Mouse (Mus musculus) heart, postnatal 0 days (tissue): ENCODE data around the gene Plxna2. TPM values are rescaled to one million over a fixed set of nuclear protein-coding genes. Genes with fewer than 3 reads are reported as not detected.

Source experiments
- ATAC-seq: fragments of 200-750 bp; cut with Nextera tagmentation; 2 replicates; pipeline ENCODE4 v1.8.0; 2017; ENCODE audit warnings: low read depth, moderate number of reproducible peaks, moderate library complexity; ENCODE audit not compliant: insufficient read depth
- DNase-seq: peaks from one replicate; pipeline ENCODE4 v3.0.0-alpha.2; 2016; ENCODE audit warnings: low spot score
- H3K27ac ChIP-seq: fragments of 300-500 bp; sonication (generic); 2 replicates; pipeline ENCODE4 v1.5.1; 2014; ENCODE audit warnings: low read depth, mild to moderate bottlenecking
- H3K27me3 ChIP-seq: fragments of 300-500 bp; sonication (generic); 2 replicates; pipeline ENCODE4 v1.6.1; 2014; ENCODE audit warnings: low read length, mixed read lengths; ENCODE audit not compliant: control insufficient read depth, insufficient read depth
- H3K36me3 ChIP-seq: fragments of 300-500 bp; sonication (generic); replicated peaks from 2 replicates; pipeline ENCODE4 v1.6.1; 2014; ENCODE audit warnings: low read length, mixed read lengths; ENCODE audit not compliant: control insufficient read depth, insufficient read depth
- H3K4me1 ChIP-seq: fragments of 300-500 bp; sonication (generic); 2 replicates; pipeline ENCODE4 v1.6.1; 2014; ENCODE audit warnings: antibody characterized with exemption; ENCODE audit not compliant: control insufficient read depth, insufficient read depth
- H3K4me2 ChIP-seq: fragments of 300-500 bp; sonication (generic); 2 replicates; pipeline ENCODE4 v1.6.1; 2014; ENCODE audit warnings: low read depth, mild to moderate bottlenecking, low read length, moderate library complexity
- H3K4me3 ChIP-seq: fragments of 300-500 bp; sonication (generic); 2 replicates; pipeline ENCODE4 v1.5.1; 2014; ENCODE audit warnings: low read depth, low read length
- H3K9ac ChIP-seq: fragments of 300-500 bp; sonication (generic); replicated peaks from 2 replicates; pipeline ENCODE4 v1.6.1; 2014; ENCODE audit warnings: low read depth, low read length, mixed read lengths
- H3K9me3 ChIP-seq: fragments of 300-500 bp; sonication (generic); replicated peaks from 2 replicates; pipeline ENCODE4 v1.6.1; 2016; ENCODE audit warnings: low read length; ENCODE audit not compliant: control insufficient read depth
- CTCF ChIP-seq: IDR thresholded peaks from 2 replicates; pipeline ENCODE4 v1.5.1; 2016; ENCODE audit warnings: antibody characterized with exemption, control low read depth, low read depth
- EP300 ChIP-seq: IDR thresholded peaks from 2 replicates; pipeline ENCODE4 v1.6.1; 2016; ENCODE audit warnings: antibody characterized with exemption, low read depth
- WGBS: fragments of 180-500 bp; shearing (Covaris S2); extraction: QIAGEN DNeasy Blood & Tissue Kit; methylation state at CpG from one replicate; pipeline ENCODE4 v1.1.7; 2014; 5-methylcytosine and 5-hydroxymethylcytosine counted together
- polyA plus RNA-seq: library from polyadenylated mRNA; unstranded; fragments of >200 nt; fragmentation: Nextera tagmentation; extraction: Ambion mirVana; gene quantifications from 2 replicates; pipeline ENCODE4 v1.2.1, GENCODE M21; 2015
- total RNA-seq: library from RNA; depleted of rRNA; stranded (reverse); fragments of >200 nt; gene quantifications from 2 replicates; pipeline ENCODE4 v1.2.3, GENCODE M21; 2014; ENCODE audit warnings: low replicate concordance

The Plxna2 gene
- total and polyA plus RNA-seq, 2 experiments from 2014 or later: 4.0 to 14.4 TPM

DNA sequence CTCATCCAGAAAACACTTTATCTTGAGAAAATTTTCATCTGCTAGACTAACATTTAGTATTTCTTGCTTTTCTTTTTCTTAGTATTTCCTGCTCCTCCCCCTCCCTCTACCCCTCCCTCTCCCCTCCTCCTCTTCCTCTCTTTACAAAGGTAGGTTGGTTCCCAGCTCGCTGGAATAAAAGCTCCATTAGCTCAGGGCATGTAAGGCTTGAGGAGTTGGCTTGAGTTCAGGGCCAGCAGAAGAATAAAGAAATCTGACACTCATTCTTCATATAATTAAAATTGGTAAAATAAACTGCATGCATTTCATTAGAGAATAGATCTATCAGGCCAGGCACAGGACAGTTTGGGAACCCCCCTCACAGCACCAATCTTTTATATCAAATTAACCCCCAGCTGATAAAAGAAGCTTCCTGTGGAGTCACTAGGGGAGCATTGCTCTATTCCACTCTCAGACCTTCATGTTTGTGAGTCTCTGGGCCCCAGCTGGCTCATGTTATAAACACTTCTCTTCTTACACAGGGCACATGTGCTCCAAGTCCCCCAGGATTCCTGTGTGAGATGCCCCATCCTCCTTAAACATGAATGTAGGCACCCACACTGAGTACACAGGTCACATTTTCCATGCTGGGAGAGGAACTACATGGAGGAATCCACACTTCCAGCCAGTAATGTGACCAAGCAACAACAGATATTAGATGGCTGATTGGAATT, 29.9 kb upstream of the Plxna2 start:
- no peaks in the 10 kb centered on the region for H3K27me3 ChIP-seq
- no peak overlapping the region for H3K4me3 ChIP-seq
- no peak overlapping the region for H3K27ac ChIP-seq
- H3K4me2 ChIP-seq: no peak overlapping the region
- H3K36me3 ChIP-seq: no peaks in the 10 kb centered on the region
- WGBS: 10% methylated on average over 1 of the region's 1 CpGs
- peaks cover 22% of the 10 kb centered on the region; the same call in 1 of the 2 replicates for H3K4me1 ChIP-seq
- H3K9ac ChIP-seq: no peak overlapping the region
- TF ChIP-seq CTCF: no peak
- no peak for TF ChIP-seq EP300
- DNase-seq (no peak), ATAC-seq (no peak)
- no peaks in the 10 kb centered on the region for H3K9me3 ChIP-seq

DNA sequence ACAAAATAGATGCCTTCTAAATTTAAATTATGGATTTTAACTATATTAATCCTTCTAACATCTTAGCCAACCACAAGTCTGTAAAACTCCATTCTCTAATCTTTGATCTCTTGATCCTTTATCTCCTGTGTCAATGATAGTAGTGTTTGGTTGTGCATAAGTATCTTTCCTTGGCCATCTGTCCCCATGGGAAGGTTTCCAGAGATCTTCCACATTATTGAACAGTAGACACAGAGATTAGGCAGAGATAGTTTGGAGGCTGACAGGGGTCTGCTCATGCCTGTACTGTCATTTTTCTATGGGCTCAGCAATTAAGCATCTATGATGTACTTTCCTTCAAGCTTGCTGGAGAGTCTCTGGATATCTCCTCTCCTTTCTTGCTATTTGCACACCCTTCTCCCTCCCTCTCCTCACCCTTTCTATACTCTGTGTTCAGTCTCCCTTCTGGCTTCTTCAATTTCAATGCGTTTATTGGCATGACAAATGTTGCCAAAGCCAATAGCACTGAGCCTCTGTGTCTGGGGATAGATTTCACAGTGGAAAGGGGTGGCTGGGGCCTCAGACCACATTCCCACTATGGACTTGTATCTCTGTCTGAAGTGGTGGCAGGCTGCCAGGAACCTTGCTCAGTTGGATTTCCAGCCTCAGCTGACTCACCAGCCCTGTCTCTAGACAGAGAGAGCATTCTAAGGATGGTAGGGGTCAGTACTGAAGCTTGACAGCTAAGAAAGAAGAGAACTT, 29.1 kb upstream of the Plxna2 start:
- no peak overlapping the region for H3K4me2 ChIP-seq
- ATAC-seq: peak; percentile 62
- H3K27ac ChIP-seq: no peak overlapping the region
- peaks cover 22% of the 10 kb centered on the region; the same call in 1 of the 2 replicates for H3K4me1 ChIP-seq
- 16% methylated on average over 1 of the region's 1 CpGs for WGBS
- peak; percentile 59 for DNase-seq
- H3K36me3 ChIP-seq: no peaks in the 10 kb centered on the region
- no peaks in the 10 kb centered on the region for H3K27me3 ChIP-seq
- no peak for TF ChIP-seq CTCF
- TF ChIP-seq EP300: no peak
- no peak overlapping the region for H3K9ac ChIP-seq
- H3K4me3 ChIP-seq: no peak overlapping the region
- no peaks in the 10 kb centered on the region for H3K9me3 ChIP-seq

DNA sequence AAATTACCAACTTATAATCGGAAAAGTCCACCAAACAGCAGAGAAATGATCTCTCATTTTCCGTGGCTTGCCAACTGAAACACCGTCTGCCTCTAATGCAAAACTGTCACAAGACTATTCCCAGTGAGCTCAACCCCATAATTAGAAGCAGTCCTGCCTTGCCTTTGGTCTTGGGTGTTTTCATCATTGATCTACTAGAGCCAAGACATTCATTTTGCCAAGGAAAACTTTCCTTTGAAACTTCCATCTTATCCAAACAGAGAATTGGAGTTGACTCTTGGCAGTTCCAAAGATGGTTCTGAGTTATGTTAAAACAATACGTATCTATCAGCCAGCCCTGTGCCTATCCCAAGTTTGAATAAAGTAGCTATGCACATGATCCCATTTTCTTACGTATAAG, 24.9 kb upstream of the Plxna2 start:
- H3K4me1 ChIP-seq: peaks cover 11% of the 10 kb centered on the region; the same call in 1 of the 2 replicates
- H3K4me3 ChIP-seq: no peak overlapping the region
- no peaks in the 10 kb centered on the region for H3K9me3 ChIP-seq
- TF ChIP-seq CTCF: no peak
- TF ChIP-seq EP300: no peak
- H3K36me3 ChIP-seq: no peaks in the 10 kb centered on the region
- no peak overlapping the region for H3K27ac ChIP-seq
- ATAC-seq (no peak), DNase-seq (no peak)
- no peak overlapping the region for H3K9ac ChIP-seq
- 72% methylated on average over 5 of the region's 5 CpGs for WGBS
- no peak overlapping the region for H3K4me2 ChIP-seq
- no peaks in the 10 kb centered on the region for H3K27me3 ChIP-seq

DNA sequence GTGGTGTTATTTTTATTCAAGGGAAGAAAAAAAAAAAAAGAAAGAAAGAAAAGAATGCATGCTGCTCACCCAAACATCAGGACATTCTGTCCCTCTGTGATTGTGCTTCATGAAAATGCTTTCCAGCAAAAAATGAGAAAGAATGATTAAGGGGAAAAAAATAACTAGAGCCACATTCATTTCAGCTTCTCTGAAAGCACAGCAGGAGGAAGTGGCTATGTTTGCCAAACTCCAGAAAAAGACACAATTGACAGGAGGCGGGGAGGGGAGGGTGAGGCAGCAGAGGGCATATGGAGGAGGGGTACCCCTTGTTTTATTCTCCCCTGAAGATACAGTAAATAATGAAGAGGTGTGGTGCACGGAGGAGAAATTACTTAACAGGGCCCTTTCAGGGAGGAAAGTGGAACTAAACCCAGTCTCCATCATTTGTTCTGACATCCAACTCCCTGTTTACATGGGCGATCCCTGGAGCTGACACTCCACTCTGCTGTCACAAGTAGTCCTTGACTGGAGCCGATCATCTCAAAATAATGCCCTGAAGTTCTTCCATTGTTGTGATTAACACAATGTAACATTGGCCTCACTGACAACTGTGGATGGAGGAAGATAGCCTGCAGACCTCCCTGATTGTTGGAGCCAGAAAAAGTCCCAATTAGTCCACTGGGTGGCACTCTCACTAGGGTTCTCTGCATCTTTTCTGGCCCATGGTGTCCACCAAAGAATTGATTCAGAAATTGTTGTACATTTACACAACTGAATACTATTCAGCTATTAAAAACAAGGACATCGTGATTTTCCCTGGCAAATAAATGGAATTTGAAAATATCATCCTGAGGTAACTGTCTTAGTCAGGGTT, 10.4 kb upstream of the Plxna2 start:
- no peak for DNase-seq
- Histone ChIP-seq H3K4me3 (no peak overlapping the region), H3K27ac (no peak overlapping the region), H3K4me1 (peaks cover 5% of the 10 kb centered on the region; the same call in 1 of the 2 replicates), H3K9me3 (no peaks in the 10 kb centered on the region), H3K4me2 (no peak overlapping the region), H3K36me3 (no peaks in the 10 kb centered on the region), H3K9ac (no peak overlapping the region), H3K27me3 (no peaks in the 10 kb centered on the region)
- WGBS: 57% methylated on average over 5 of the region's 5 CpGs
- TF ChIP-seq CTCF: peak; percentile 24
- no peak for TF ChIP-seq EP300
- no peak for ATAC-seq

DNA sequence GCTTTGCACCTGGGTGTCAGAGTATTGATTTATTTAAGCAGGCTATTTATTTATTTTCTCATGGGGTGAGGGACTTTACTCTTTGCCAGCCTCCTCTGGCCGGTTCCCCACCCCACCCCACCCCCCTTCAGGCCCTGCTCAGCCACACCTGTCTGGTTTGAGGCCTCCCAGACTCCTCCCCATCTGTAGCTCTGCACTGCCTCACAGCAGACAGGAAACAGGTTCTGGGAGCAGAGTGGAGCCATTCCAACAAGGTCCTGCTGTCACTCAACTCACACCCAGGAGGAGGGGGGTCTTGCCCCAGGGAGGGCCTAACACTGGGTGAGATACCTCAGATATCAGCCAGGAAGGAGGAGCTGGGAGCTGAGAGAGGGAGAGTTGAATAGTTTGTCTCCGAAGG, 7.5 kb upstream of the Plxna2 start:
- peaks cover 22% of the 10 kb centered on the region; the same call in 1 of the 2 replicates for H3K4me1 ChIP-seq
- WGBS: 7% methylated on average over 2 of the region's 2 CpGs
- ATAC-seq: peak; percentile 55

More for the DNA sequence above, 7.5 kb upstream of the Plxna2 start:
- TF ChIP-seq CTCF (no peak), EP300 (no peak)
- H3K4me2 ChIP-seq: no peak overlapping the region
- no peaks in the 10 kb centered on the region for H3K36me3 ChIP-seq
- H3K9me3 ChIP-seq: no peaks in the 10 kb centered on the region
- no peaks in the 10 kb centered on the region for H3K27me3 ChIP-seq
- no peak overlapping the region for H3K4me3 ChIP-seq
- DNase-seq: no peak
- no peak overlapping the region for H3K9ac ChIP-seq
- H3K27ac ChIP-seq: no peak overlapping the region
